Mouse (Mus musculus): Measurements from ENCODE around the gene Rnase11. TPM values are rescaled to one million over a fixed set of nuclear protein-coding genes. Genes with fewer than 3 reads are reported as not detected.

Gene Rnase11
- polyA plus RNA-seq, 1 experiment from 2014 or later = not detected

GRCm38 (mm10) chr14:51054243-51055237 lies 4.6 kb upstream of the Rnase11 start:
- Histone ChIP-seq H3K4me2 (ENCODE audit: low read depth, low read length) (no peak overlapping the region), H3K36me3 (ENCODE audit: control insufficient read depth, insufficient read depth, low read length) (no peaks in the 10 kb centered on the region), H3K27me3 (ENCODE audit: control insufficient read depth, insufficient read depth, low read depth, low read length) (no peaks in the 10 kb centered on the region), H3K4me3 (ENCODE audit: low read length) (no peak overlapping the region), H3K27ac (ENCODE audit: low read length) (no peak overlapping the region), H3K9me3 (ENCODE audit: control insufficient read depth, low read length) (no peaks in the 10 kb centered on the region), H3K4me1 (replicated peaks; ENCODE audit: control insufficient read depth, insufficient read depth, low read length) (peaks cover 2% of the 10 kb centered on the region), H3K9ac (ENCODE audit: low read length) (no peak overlapping the region)
- WGBS = 66% methylated on average over 13 of the region's 13 CpGs
- ATAC-seq (ENCODE audit: low read depth) = no peak

- ATAC-seq (ENCODE audit: low read depth) = no peak
- H3K4me1 ChIP-seq (replicated peaks; ENCODE audit: control insufficient read depth, insufficient read depth, low read length) = peaks cover 2% of the 10 kb centered on the region
- H3K36me3 ChIP-seq (ENCODE audit: control insufficient read depth, insufficient read depth, low read length) = no peaks in the 10 kb centered on the region
- 62% methylated on average over 5 of the region's 5 CpGs for WGBS
- H3K27ac ChIP-seq (ENCODE audit: low read length) = no peak overlapping the region
- no peak overlapping the region for H3K4me3 ChIP-seq (ENCODE audit: low read length)
- H3K9ac ChIP-seq (ENCODE audit: low read length) = no peak overlapping the region
- H3K9me3 ChIP-seq (ENCODE audit: control insufficient read depth, low read length) = no peaks in the 10 kb centered on the region
- H3K27me3 ChIP-seq (ENCODE audit: control insufficient read depth, insufficient read depth, low read depth, low read length) = no peaks in the 10 kb centered on the region
- H3K4me2 ChIP-seq (ENCODE audit: low read depth, low read length) = no peak overlapping the region
Measured at GRCm38 (mm10) chr14:51053176-51053575, 3.2 kb upstream of the Rnase11 start.

GRCm38 (mm10) chr14:51051941-51052340 lies 2.0 kb upstream of the Rnase11 start:
- no peak overlapping the region for H3K27ac ChIP-seq (ENCODE audit: low read length)
- WGBS = 45% methylated on average over 5 of the region's 5 CpGs
- H3K4me1 ChIP-seq (replicated peaks; ENCODE audit: control insufficient read depth, insufficient read depth, low read length) = peaks cover 5% of the 10 kb centered on the region
- no peak overlapping the region for H3K4me3 ChIP-seq (ENCODE audit: low read length)
- no peak overlapping the region for H3K9ac ChIP-seq (ENCODE audit: low read length)
- H3K4me2 ChIP-seq (ENCODE audit: low read depth, low read length) = no peak overlapping the region
- H3K27me3 ChIP-seq (ENCODE audit: control insufficient read depth, insufficient read depth, low read depth, low read length) = no peaks in the 10 kb centered on the region
- no peaks in the 10 kb centered on the region for H3K9me3 ChIP-seq (ENCODE audit: control insufficient read depth, low read length)
- ATAC-seq (ENCODE audit: low read depth) = no peak
- H3K36me3 ChIP-seq (ENCODE audit: control insufficient read depth, insufficient read depth, low read length) = no peaks in the 10 kb centered on the region

GRCm38 (mm10) chr14:51047846-51048245 lies 2.1 kb downstream of the Rnase11 start:
- H3K4me3 ChIP-seq (ENCODE audit: low read length) = no peak overlapping the region
- no peaks in the 10 kb centered on the region for H3K9me3 ChIP-seq (ENCODE audit: control insufficient read depth, low read length)
- peak; percentile 69 for ATAC-seq (ENCODE audit: low read depth)
- no peak overlapping the region for H3K9ac ChIP-seq (ENCODE audit: low read length)
- no peak overlapping the region for H3K27ac ChIP-seq (ENCODE audit: low read length)
- peaks cover 3% of the 10 kb centered on the region for H3K4me1 ChIP-seq (replicated peaks; ENCODE audit: control insufficient read depth, insufficient read depth, low read length)
- WGBS = 18% methylated on average over 5 of the region's 5 CpGs
- no peaks in the 10 kb centered on the region for H3K27me3 ChIP-seq (ENCODE audit: control insufficient read depth, insufficient read depth, low read depth, low read length)
- H3K36me3 ChIP-seq (ENCODE audit: control insufficient read depth, insufficient read depth, low read length) = no peaks in the 10 kb centered on the region
- no peak overlapping the region for H3K4me2 ChIP-seq (ENCODE audit: low read depth, low read length)

- no peak within 1 kb of the TSS for H3K4me3 ChIP-seq (ENCODE audit: low read length)
- no peaks in the 10 kb centered on the region for H3K36me3 ChIP-seq (ENCODE audit: control insufficient read depth, insufficient read depth, low read length)
- no peaks in the 10 kb centered on the region for H3K4me1 ChIP-seq (replicated peaks; ENCODE audit: control insufficient read depth, insufficient read depth, low read length)
- no peaks in the 10 kb centered on the region for H3K27me3 ChIP-seq (ENCODE audit: control insufficient read depth, insufficient read depth, low read depth, low read length)
- WGBS = 80% methylated on average over 6 of the region's 6 CpGs
- no peak for ATAC-seq (ENCODE audit: low read depth)
- H3K27ac ChIP-seq (ENCODE audit: low read length) = no peak within 1 kb of the TSS
- no peak within 1 kb of the TSS for H3K9ac ChIP-seq (ENCODE audit: low read length)
- no peaks in the 10 kb centered on the region for H3K9me3 ChIP-seq (ENCODE audit: control insufficient read depth, low read length)
- H3K4me2 ChIP-seq (ENCODE audit: low read depth, low read length) = no peak within 1 kb of the TSS
Measured at GRCm38 (mm10) chr14:51041769-51042168, 8.2 kb downstream of the Rnase11 start, which contains the start of gene Rnase9. Rnase9 (minus strand) TSS chr14:51041869.

- no peaks in the 10 kb centered on the region for H3K36me3 ChIP-seq (ENCODE audit: control insufficient read depth, insufficient read depth, low read length)
- 67% methylated on average over 4 of the region's 4 CpGs for WGBS
- no peak for ATAC-seq (ENCODE audit: low read depth)
- H3K4me2 ChIP-seq (ENCODE audit: low read depth, low read length) = no peak overlapping the region
- no peak overlapping the region for H3K9ac ChIP-seq (ENCODE audit: low read length)
- H3K4me3 ChIP-seq (ENCODE audit: low read length) = no peak overlapping the region
- H3K9me3 ChIP-seq (ENCODE audit: control insufficient read depth, low read length) = no peaks in the 10 kb centered on the region
- no peaks in the 10 kb centered on the region for H3K4me1 ChIP-seq (replicated peaks; ENCODE audit: control insufficient read depth, insufficient read depth, low read length)
- H3K27ac ChIP-seq (ENCODE audit: low read length) = no peak overlapping the region
- H3K27me3 ChIP-seq (ENCODE audit: control insufficient read depth, insufficient read depth, low read depth, low read length) = no peaks in the 10 kb centered on the region
Measured at GRCm38 (mm10) chr14:51036214-51036613, 13.7 kb downstream of the Rnase11 start.

GRCm38 (mm10) chr14:51035206-51035605 lies 14.8 kb downstream of the Rnase11 start:
- WGBS = 23% methylated on average over 1 of the region's 1 CpGs
- Histone ChIP-seq H3K27me3 (ENCODE audit: control insufficient read depth, insufficient read depth, low read depth, low read length) (no peaks in the 10 kb centered on the region), H3K4me1 (replicated peaks; ENCODE audit: control insufficient read depth, insufficient read depth, low read length) (no peaks in the 10 kb centered on the region)

GRCm38 (mm10) chr14:51027387-51028155 lies 22.4 kb downstream of the Rnase11 start:
- no peak for ATAC-seq (ENCODE audit: low read depth)
- Histone ChIP-seq H3K4me2 (ENCODE audit: low read depth, low read length) (no peak overlapping the region), H3K4me1 (replicated peaks; ENCODE audit: control insufficient read depth, insufficient read depth, low read length) (no peaks in the 10 kb centered on the region), H3K27ac (ENCODE audit: low read length) (no peak overlapping the region), H3K4me3 (ENCODE audit: low read length) (no peak overlapping the region), H3K9ac (ENCODE audit: low read length) (no peak overlapping the region), H3K27me3 (ENCODE audit: control insufficient read depth, insufficient read depth, low read depth, low read length) (no peaks in the 10 kb centered on the region), H3K36me3 (ENCODE audit: control insufficient read depth, insufficient read depth, low read length) (no peaks in the 10 kb centered on the region), H3K9me3 (ENCODE audit: control insufficient read depth, low read length) (no peaks in the 10 kb centered on the region)
- 63% methylated on average over 3 of the region's 3 CpGs for WGBS

More at GRCm38 (mm10) chr14:51035206-51035605, 14.8 kb downstream of the Rnase11 start:
- no peak for ATAC-seq (ENCODE audit: low read depth)
- no peak overlapping the region for H3K9ac ChIP-seq (ENCODE audit: low read length)
- H3K4me3 ChIP-seq (ENCODE audit: low read length) = no peak overlapping the region
- no peak overlapping the region for H3K27ac ChIP-seq (ENCODE audit: low read length)
- no peak overlapping the region for H3K4me2 ChIP-seq (ENCODE audit: low read depth, low read length)
- H3K36me3 ChIP-seq (ENCODE audit: control insufficient read depth, insufficient read depth, low read length) = no peaks in the 10 kb centered on the region
- H3K9me3 ChIP-seq (ENCODE audit: control insufficient read depth, low read length) = no peaks in the 10 kb centered on the region

Data from lung, embryonic 16.5 days (tissue).